Mouse (Mus musculus) cerebellum, postnatal 14 days (tissue): ENCODE measurements at regions not wholly inside any gene's neighbourhood (a gene's known extent, or its start where the extent isn't known, plus 50 kb on each side); places are given as distances from the start of the nearest gene placed in this dataset.
"Not testable (repeated sequence)": the region's sequence is repeated elsewhere in the genome, so short reads cannot be mapped to it uniquely, and the experiment has no call there.

ENCODE experiments used
- DNase-seq, 2 experiments: peaks; one replicate each; pipeline ENCODE4 v3.0.0; 2021; ENCODE audit warnings: mixed read lengths in 2 of 2

- no peak for DNase-seq
Observed at GRCm38 (mm10) chr5:78075203-78075602, 667.4 kb upstream of the Igfbp7 start.

- DNase-seq, result no peak
Observed at GRCm38 (mm10) chr5:78032554-78033250, 624.9 kb upstream of the Igfbp7 start.

- no peak for DNase-seq
Observed at GRCm38 (mm10) chr5:78017523-78017922, 609.7 kb upstream of the Igfbp7 start.

DNA sequence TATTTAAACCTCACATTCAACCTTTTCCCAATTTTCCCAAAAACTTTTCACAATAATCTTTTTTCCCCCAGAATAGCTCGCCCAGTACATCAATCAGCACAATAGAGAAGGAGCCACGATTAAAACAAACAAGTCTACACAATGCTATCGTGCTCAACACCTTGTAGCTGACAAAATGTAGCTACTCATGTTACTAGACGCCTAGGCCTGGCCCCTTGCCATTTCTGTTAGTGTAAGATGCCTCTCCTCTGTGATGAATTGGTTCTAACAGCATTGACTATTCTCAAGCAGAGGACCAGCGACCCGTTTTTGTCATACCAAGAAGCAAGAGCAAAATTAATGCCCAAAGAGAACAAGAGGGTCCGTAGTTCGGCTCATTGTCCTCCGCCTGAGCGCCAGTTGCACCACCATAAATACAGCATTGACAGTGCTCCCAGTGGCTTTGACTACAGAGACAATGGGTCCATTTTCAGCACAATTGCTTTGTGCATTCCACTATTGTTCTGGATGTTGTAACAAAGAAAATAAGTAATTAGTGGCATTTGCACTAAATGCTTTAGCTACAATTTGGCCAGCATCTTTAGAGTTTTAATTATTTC, 578.7 kb upstream of the Igfbp7 start:
- DNase-seq, result peak; percentile 7 to 20

DNA sequence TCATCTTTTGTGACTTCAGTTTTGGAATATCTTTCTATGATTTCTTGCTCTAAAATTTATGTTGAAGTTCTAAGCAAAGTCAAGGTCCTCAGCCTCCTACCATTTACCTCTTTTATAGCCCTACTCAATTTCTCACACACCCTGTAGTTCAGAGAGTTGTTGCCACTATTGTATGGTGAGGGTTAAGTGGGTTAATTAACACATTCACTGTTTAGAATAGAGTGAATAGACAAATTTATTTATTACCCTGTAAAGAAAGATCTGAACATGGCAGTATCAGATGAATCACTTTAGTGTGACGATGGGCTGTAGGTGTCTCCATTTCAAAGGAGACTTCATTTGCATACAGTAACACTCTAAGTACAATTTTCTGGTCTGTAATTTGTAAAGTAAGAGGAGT, 577.4 kb upstream of the Igfbp7 start:
- DNase-seq, result no peak

DNA sequence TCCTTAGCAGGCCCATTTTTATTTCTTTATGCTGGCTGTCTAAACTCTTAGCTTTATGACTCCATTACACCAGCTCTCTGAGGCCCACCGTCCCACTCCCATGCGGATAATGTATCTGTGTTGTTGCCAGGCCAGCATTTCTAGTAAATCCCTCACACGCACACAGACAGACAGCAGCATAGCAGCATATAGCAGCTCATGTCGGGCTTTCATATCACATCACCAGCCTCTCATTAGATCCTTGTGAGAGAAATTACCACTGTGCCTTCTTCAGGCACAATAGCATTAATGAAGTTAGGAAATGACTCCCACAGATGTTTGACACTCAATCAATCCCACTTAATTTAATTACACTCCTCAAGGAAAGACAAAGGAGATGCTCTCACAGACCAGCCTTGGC, 532.2 kb upstream of the Igfbp7 start:
- DNase-seq, result not testable (repeated sequence)

DNA sequence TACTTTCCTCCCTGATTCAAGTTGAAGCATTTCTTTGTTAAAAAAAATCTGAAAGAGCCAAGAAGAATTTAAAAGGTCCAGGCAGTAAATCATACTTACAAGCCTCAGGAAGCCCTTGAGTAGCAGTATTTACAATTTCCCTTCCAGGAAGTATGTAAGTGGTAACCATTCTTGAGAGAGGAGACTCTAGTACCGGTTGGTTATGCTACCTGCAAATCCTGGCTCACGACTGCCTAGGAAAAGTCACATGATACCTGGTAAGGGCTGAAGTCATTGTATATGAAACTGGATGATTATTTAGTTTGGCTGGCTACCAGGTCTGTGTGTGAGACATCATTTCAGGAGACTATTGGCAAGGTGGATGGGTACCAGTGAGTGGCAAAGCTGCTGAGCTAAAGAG, 524.0 kb upstream of the Igfbp7 start:
- DNase-seq, result no peak

DNA sequence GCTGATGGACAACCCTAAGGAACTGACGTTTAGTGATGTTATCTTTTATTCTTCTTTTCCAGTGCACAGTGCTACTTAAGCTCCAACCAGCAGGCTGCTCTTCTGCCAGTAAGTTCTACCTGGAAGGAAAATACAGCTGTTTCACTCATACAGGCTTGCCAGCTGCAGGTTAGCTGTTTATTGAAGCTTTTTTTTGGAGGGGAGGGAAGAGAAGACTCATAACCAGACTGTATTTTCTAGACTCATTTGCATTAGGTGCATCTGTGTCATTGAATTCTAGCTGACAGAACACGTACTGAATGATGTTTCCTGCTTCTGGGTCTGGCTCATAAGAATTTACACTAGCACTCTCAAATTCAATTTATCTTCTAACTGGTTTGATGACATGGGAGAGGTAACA, 513.3 kb upstream of the Igfbp7 start:
- no peak for DNase-seq

- peak; percentile 27 to 51 for DNase-seq
Observed at GRCm38 (mm10) chr5:77917086-77917676, 509.3 kb upstream of the Igfbp7 start.

- no peak for DNase-seq
Observed at GRCm38 (mm10) chr5:77916375-77916774, 508.5 kb upstream of the Igfbp7 start.

DNA sequence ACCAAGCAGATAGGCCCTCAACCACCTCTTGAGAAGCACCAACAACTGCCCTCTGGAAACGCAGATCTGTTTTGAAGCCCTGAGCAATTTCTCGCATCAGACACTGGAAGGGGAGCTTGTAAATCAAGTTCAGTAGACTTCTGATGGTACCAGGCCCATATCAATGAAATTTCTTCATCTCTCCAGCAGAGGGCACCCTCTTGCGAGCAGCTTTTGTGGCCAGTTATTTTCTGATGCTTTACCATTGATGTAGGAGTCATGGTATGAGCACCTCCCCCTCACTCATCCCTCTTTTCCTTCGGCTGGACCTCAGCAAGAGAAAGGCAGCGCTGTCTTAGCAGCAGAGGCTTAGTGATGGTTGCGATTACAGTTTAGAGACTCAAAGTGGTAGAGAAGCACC, 501.4 kb upstream of the Igfbp7 start:
- peak; percentile 20 to 22 for DNase-seq

GRCm38 (mm10) chr5:77892024-77892423, 484.2 kb upstream of the Igfbp7 start:
- DNase-seq, result not testable (repeated sequence)

GRCm38 (mm10) chr5:77888534-77888933, 480.7 kb upstream of the Igfbp7 start:
- DNase-seq, result peak; percentile 12 to 17

DNA sequence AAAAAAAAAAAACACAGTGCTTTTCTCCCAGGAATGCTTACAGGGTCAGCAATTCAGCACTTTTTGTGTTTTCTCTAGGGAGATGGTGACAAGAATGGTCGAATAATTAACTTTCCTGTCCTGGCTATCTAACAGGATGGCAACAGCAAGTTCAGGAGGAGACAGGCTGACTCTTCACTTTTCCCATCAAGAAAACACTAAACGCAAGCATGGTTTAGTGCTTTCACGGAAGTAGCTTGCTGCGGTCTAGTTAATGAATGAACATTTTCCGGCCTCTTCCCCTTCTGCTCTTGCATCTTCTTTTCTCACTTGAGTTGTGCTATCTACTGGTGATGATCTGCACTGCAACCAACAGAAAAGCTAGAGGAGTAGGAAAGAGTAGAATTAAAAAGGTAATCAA, 463.6 kb upstream of the Igfbp7 start:
- DNase-seq, result no peak

- no peak for DNase-seq
Observed at GRCm38 (mm10) chr5:77865342-77865741, 457.5 kb upstream of the Igfbp7 start.

GRCm38 (mm10) chr5:77855191-77855590, 447.4 kb upstream of the Igfbp7 start:
- DNase-seq, result peak; percentile 34 to 58

- DNase-seq, result peak in 1 of 2 experiments; percentile 28
Observed at GRCm38 (mm10) chr5:77853999-77854784, 446.4 kb upstream of the Igfbp7 start.

- DNase-seq, result peak in 1 of 2 experiments; percentile 21
Observed at GRCm38 (mm10) chr5:77851645-77852044, 443.8 kb upstream of the Igfbp7 start.

- no peak for DNase-seq
Observed at GRCm38 (mm10) chr5:77838186-77839097, 430.6 kb upstream of the Igfbp7 start.

GRCm38 (mm10) chr5:77827971-77828370, 420.1 kb upstream of the Igfbp7 start:
- DNase-seq, result no peak

DNA sequence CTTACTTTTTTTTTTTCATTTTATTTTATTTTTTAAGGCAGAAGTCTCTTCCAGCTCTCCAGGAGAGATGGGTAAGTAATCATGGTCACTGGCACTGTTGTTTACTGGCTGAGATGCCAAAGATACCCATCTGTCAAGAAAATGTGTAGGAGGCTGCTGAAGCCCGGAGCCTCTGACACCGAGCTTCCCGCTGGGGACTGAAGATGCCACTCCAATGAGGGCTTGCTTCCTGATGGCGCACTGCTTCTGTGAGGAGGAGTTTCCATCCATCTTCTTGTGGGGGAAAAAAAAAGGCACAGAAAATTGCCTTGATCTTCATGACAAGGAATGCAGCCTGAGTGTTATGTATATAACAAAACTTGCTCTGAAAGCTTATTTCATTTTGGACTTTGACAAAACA, 418.2 kb upstream of the Igfbp7 start:
- peak; percentile 71 to 85 for DNase-seq

DNA sequence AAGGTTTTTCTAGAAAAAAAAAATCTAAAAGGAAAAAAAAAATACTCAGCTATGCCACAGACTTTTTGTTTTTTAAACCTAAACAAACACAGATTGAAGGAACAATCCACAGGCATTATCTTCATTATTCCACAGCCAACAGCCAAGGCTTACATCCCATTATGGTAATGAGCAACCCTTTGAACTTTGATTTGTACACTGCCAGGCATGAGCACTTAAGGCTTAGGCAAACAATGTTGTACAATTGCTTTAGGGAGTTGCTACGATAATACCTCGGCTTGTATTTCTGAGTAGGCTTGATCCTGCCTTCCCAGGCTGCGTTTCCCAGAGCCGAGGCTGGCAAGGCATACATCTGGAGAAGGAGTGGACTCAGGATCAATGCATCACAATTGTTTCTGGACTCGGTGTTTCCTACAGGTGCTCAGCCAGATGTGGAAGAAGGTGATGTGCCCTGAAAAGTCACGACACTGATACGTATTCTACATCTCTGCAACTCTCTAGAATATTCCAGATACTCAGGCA, 409.0 kb upstream of the Igfbp7 start:
- no peak for DNase-seq
